Mouse (Mus musculus): ENCODE measurements around the gene Procr.

The Procr gene

DNA sequence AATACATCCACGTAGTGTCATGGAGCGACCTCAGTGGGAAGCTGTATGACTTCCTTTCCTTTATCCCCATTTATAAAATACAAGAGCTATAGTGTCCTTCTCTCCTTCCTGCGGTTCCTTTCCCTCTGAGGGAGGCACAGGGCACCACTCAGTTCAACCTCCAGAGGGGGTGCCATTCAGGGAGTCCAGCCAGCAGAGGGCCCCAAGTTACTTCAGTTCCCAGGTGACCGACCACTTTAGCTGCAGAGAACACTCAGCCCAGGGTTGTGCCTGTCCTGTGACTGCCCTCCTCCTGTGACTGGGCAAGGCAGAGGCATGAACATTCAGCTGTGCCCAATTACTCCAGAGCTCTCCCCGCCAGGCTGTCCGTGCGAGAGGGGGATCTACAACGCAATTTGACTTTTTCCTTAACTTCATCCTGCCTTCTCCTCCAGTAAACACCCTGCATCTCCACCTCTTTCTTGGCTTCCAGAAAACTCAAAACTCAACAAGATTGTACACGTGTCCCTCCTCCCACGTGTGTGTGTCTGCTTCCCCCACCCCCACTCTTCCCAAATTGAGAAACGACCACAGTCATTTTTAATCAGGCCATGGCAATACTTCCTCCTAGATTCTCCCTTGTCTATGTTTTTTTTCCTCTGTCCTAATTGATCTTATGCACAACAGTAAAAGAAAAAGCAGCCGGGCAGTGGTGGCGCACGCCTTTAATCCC lies 6.1 kb downstream of the Procr start:
- DNase-seq = no peak

DNA sequence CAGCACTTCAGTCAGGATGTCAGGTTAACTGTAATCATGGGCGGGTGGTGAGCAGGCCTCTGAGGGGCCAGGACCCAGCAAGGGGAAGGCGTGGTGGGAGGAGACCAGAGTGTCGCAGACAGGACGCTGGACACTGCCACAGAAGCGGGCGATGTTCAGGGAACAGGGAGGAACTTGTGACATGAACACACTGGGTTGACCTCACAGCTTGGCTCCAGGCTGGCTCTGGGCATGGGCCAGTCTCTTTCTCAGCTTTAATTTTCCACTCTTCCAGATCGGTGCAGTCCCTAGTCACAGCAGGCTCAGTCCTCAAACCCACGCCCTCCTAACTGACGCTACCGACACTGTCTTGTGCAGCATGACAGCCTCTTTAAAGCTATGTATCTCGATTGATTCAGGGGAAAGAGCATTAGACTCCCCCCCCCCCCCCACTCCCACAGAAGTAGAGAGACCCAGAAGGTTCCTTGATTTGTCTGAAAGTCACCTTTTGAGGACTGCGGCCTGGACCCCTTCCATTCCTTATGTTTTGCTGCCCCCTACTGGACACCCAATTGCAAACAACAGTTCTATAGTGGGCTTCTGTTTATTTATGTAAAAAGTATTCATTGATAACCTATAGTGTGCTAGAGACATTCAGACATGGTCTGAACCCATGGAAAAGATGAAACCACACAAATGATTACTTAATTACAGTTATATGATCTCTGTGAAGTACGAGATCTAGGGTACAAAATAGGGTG lies 13.9 kb downstream of the Procr start:
- DNase-seq = peak; percentile 64

DNA sequence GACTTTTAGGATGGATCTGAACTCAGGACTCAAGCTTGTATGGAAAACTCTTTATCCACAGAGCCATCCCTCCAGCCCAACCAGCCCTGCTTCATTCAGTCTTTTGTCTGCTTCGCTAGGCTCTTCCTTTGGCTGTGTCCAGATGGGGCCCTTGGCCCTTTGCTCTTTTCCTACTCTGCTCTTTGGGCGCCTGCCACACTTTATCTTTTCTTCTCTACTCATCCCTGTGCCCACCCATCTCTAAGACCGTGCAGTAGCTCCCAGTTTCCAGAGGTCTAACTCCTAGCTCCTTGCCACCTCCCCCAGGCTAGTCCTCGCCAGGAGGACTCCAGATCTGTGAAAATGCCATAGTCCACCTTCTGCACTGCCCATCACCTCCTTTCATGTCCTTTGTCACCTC lies 22.7 kb downstream of the Procr start:
- DNase-seq = no peak

GRCm38 (mm10) chr2:155774261-155774926 lies 23.5 kb downstream of the Procr start:
- DNase-seq = no peak

DNA sequence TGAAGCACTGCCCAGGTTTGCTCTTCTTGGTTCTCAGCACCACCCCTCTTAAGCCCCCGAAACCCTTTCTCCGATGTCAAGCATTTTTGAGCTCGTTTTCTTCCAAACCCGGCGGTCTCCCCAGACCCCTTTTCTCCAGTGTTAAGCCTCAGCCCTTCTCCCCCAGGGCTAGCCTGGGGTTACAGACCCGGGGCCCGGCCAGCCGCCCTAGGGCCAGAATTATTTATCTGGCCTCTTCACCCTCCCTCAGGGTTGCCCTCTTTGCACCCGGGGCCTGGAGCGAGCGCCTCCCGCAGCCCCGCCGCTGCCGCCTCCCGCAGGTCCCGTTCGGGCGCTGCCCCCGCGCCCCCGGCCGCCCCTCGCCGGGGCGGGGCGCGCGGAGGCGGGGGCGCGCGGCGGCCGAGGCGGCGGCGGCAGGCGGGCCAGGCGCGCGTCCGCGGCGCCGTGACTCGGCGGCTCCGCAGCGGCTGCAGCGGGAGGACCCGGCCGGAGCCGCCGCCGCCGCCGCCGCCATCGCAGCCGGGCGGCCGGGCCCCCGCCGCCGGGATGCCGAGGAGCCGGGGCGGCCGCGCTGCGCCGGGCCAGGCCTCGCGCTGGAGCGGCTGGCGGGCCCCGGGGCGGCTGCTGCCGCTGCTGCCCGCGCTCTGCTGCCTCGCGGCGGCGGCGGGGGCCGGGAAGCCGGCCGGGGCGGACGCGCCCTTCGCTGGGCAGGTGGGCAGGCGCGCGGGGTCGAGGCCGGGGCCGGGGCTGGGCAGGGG lies 24.2 kb downstream of the Procr start, which contains the start of gene Mmp24:
TSS of gene Mmp24 (plus strand) at position 416 of the 758 bp plus-strand sequence.
- no peak for DNase-seq

GRCm38 (mm10) chr2:155775685-155776263 lies 24.9 kb downstream of the Procr start:
- DNase-seq = peak; percentile 27

DNA sequence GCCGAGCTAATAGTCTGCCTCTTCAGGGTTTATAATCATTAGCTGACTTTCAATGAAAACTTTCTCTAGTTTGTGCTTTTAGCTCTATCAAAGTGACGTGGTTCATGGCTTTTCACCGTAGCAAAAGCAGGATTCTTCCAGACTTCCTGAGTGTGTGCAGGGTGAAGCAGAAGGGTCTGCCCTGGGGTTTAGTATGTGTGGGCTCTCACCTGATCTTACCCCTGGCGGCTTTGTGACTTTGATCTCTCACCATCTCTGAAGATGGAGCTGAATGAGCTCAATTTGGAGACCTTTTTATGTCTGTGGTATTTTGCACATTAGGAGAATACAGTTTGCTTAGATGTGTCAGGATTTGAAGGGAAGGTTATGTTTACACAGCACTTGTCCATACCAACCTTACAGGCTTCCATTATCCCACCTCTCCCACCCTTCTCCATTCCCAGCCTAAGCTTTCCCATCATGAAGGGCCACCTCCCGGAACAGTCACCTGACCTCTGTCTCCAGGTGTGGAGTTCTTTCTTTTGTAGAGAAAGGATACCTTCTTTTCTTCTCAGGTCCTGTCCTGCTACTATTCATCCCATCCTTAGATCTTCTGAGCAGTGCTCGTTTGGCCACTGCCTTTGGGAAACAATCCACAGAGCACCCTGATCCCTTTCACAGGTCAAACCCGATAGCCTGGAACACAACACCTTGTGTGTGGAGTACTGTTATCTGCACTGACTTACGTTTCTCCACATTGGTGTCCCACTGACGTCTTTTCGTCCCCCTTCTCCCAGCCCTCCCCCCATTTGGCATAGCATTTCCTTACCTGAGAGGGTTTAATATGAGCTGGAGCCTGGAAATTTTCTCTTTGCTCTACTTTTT lies 26.1 kb downstream of the Procr start:
- no peak for DNase-seq

GRCm38 (mm10) chr2:155777688-155777985 lies 26.7 kb downstream of the Procr start:
- DNase-seq = no peak

DNA sequence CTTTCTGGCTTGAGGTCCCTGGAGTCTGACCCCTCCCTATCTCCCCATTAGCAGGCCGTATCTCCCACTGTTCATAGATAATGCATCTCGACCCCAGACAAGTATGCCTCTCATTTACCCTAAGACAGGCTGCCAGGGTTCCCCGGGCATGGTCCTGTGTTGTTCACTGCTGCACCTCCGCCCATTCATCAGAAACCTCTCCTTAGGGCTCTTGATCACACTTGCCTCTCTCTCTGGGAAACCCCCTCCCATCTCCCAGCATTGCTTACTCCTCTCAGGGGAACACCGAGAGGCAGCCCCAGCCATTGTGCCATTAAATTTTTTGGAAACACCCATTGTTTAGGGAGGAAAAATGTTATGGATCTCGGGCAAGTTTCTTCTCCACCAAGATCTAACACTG lies 27.1 kb downstream of the Procr start:
- DNase-seq = no peak

DNA sequence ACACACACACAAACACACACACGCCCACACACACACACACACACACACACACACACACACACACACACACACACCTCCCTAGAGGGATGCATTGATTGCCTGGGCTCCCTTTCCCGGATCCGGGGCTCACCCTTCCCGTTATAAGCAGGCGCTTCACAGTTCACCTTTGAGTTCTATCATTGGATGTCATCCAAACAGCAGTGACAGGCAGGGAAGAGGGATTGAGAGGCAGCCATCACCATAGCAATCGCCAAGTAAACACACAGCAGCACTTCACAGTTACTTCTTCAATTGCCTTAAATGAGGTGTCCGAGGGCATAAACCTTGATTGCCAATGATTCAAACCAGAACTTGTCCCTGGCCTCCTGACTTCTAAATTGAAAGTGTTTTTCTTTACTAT lies 28.1 kb downstream of the Procr start:
- no peak for DNase-seq

- no peak for DNase-seq
Observed at GRCm38 (mm10) chr2:155779506-155779905, 28.6 kb downstream of the Procr start.

DNA sequence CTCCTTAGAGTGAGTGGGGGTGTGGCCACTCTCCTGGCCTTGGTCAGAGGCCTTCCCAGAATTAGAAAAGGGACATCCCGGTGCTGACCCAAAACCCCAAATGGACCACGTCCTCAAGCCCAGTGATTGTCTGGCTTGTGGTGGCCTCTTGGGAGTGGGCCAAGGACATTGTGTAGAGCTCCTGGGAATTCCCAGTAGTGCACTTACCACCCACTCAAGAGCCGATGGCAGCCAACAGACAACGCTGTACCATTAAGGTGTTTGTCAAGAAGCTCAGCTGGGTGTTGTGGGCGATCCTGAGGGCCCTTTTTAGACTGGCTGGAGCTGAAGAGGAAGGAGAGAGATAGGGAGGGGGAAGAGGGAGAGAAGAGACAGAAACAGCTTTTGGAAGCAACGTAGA lies 33.6 kb downstream of the Procr start:
- no peak for DNase-seq

GRCm38 (mm10) chr2:155786905-155787304 lies 36.0 kb downstream of the Procr start:
- DNase-seq = no peak

DNA sequence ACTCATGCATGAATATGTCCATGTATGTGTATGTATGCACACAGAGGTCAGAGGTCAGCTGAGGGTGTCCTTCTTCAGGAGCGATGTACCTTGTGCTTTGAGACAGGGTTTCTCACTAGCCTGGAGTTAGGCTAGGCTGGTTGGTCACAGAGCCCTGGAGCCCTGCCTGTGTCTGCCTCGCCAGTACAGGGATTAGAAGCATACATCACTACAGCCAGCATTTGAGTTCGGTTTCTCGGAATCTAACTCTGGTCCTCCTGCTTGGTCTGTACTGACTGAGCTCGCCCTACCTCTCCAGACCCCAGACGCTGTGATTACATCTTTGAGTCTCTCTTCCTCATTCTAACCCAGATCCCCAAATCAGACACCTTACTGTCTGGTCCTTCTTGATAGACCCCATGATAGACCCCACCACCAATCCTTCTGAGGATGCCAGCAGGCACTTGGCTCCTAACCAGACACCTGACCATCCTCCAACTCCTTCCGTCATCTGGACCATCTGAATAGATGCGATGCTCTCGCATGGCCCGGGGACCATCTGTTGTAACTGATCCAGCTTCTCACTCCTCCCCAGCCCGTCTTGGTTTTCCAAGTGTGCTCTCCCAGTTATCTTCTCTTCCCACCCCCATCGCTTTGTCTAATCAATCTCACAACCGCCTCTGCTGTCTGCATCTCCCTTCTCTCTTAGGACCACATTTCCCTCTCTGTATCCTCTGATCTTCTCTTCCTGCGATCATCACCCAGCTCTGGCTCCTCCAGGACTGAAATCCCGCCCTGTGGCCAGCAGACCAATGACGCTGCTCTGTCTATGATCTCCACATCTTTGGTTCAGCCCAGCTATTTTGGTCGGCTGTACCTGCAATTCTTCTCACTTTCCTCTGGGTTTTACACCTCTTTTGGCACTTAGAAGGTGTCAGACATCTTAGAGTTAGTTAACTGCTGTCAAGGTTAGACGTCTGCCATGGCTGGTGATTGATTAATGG lies 37.3 kb downstream of the Procr start:
- DNase-seq = no peak

- DNase-seq = no peak
Observed at GRCm38 (mm10) chr2:155792899-155793298, 42.0 kb downstream of the Procr start.

- DNase-seq = no peak
Observed at GRCm38 (mm10) chr2:155794674-155795445, 43.9 kb downstream of the Procr start.

DNA sequence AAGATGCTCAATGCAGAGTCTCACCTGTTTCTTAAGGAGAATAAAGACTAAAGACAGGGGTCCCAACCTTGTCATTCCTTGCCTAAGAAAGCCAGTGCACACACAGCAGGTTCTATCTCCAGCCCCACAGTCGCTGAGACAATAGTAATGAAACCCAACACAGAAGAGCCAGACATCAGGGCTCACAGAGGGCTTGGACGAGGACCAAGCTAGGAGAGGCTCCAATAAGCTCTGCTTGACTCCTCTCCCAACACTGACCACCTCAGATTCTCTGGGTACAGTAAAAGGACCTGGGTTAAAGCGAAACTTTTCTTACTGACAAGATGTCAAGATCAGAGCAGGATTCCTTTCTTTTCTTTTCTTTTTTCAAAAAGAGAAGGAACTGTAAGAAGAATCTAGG lies 47.7 kb downstream of the Procr start:
- no peak for DNase-seq

DNA sequence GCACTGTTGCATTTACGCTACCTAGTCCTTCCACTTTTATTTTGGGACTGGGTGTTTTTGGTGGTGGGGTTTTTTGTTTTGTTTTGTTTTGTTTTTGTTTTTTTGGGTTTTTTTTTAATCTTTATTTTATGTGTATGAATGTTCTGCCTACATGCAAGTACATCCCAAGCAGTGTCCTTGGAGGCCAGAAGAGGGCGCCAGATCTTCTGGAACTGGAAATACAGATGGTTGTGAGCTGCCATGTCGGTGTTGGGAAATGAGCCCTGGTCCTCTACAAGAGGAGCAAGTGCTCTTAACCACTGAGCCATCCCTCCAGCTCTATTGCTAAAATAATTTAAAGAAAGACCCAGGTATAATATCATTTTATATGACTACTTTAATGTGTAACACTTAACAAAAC lies 51.8 kb downstream of the Procr start:
- DNase-seq = no peak

DNA sequence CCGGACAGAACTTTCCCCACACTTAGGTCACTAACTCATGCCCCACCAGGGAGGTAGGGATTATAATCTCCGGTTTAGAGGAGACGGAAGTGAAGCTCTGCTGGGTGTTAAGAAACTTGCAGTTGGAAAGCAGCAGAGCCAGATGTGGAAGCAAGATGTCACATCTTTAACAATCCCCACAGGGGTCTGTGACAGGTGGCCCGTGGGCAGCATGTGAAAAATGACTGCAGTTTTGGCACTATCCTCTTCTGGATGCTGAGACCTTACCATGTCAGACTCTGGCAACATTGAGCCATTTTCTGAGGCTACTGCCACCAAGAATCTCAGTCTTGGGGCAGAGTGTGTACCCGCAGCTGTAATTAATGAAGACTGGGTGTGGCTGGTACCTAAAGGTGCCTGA lies 53.1 kb downstream of the Procr start:
- no peak for DNase-seq
